ENCODE assay signal across 22 mouse cellular contexts in the genomic region with DNA sequence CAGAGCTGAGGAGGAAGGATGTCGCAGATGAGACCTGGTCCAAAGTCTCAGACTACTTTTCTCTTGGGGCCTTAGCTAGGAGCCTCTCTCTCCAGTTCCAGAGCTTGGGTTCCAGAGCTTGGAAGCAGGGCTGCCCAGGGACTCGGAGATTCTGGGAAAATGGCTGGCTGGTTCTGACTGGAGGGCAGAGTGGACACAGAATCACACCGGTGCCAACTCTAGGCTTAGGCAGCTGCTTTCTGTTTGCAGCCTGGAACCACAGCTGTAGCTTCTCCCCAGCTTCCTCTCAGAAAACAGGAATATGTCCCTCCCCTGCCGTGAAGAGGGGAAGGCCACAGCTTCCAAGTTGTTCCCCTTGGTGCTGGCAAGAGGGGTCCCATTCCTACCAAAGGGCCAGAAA. TPM values are rescaled to one million over a fixed set of nuclear protein-coding genes. Genes with fewer than 3 reads are reported as not detected.
A peak's percentile ranks its signal among the peaks of the same experiment; 100 is the strongest.
DNase-seq lines count a peak whose midpoint lies in the region; ATAC-seq and TF ChIP-seq lines count a peak whose summit lies in the region.
"Had no signal": no experiment of that assay in that cellular context is flagged by ENCODE, and none has a peak within 500 bp of the region (broad histone marks: within the 10 kb centered on the region; RNA-seq: fewer than 3 reads in every experiment).

No protein-coding gene starts in this region.

- ATAC-seq in liver, embryonic 12.5 days = no peak
- ATAC-seq in liver, postnatal 0 days = no peak
- ATAC-seq in neural tube, embryonic 13.5 days (ENCODE audit: low read depth) = no peak
- ATAC-seq: forebrain, embryonic 16.5 days; hindbrain, embryonic 16.5 days; midbrain, embryonic 13.5 days had no signal

- peaks cover 28% of the 10 kb centered on the region for H3K36me3 ChIP-seq in liver, embryonic 12.5 days
- peaks cover 9% of the 10 kb centered on the region; the same call in 1 of the 2 replicates for H3K36me3 ChIP-seq in liver, postnatal 0 days (replicated peaks; ENCODE audit: insufficient read depth, low read length)
- H3K36me3 ChIP-seq in neural tube, embryonic 13.5 days = peaks cover 25% of the 10 kb centered on the region

- H3K4me2 ChIP-seq in liver, embryonic 12.5 days = peak overlapping the region; percentile 21; the same call in 1 of the 2 replicates
- no peak overlapping the region for H3K4me2 ChIP-seq in liver, postnatal 0 days (ENCODE audit: low read depth, low read length)
- no peak overlapping the region for H3K4me2 ChIP-seq in neural tube, embryonic 13.5 days
- H3K4me2 ChIP-seq: kidney, embryonic 15.5 days; lung, embryonic 15.5 days; midbrain, embryonic 13.5 days had no signal

- intact Hi-C loops in heart, postnatal 36 days (cut with DNase I) = loop anchor here (5.0 kb wide), 1 partner anchor 113 kb away; no protein-coding TSS in a partner anchor

- H3K9ac ChIP-seq in liver, embryonic 12.5 days = 0 out of 2 replicates have a peak overlapping the region, but pooled peaks have one; percentile 12
- no peak overlapping the region for H3K9ac ChIP-seq in liver, postnatal 0 days (replicated peaks)
- no peak overlapping the region for H3K9ac ChIP-seq in neural tube, embryonic 13.5 days
- H3K9ac ChIP-seq: kidney, embryonic 15.5 days; lung, embryonic 15.5 days; midbrain, embryonic 13.5 days had no signal

- 59% methylated on average over 4 of the region's 4 CpGs for whole genome bisulfite sequencing in liver, embryonic 12.5 days (ENCODE audit: insufficient replicate concordance)
- WGBS in liver, postnatal 0 days (ENCODE audit: insufficient replicate concordance) = 51% methylated on average over 4 of the region's 4 CpGs
- 77% methylated on average over 4 of the region's 4 CpGs for WGBS in neural tube, embryonic 13.5 days

- H3K27me3 ChIP-seq in liver, embryonic 12.5 days (replicated peaks) = peaks cover 20% of the 10 kb centered on the region
- peaks cover 4% of the 10 kb centered on the region for H3K27me3 ChIP-seq in liver, postnatal 0 days (ENCODE audit: insufficient read depth, low read length)
- H3K27me3 ChIP-seq in neural tube, embryonic 13.5 days = peaks cover 39% of the 10 kb centered on the region

- H3K4me3 ChIP-seq in liver, embryonic 12.5 days = no peak overlapping the region
- H3K4me3 ChIP-seq in liver, postnatal 0 days (ENCODE audit: low read depth, low read length) = no peak overlapping the region
- no peak overlapping the region for H3K4me3 ChIP-seq in bone marrow macrophage, adult 2 months (ENCODE audit: insufficient read depth, low read length)
- H3K4me3 ChIP-seq in neural tube, embryonic 13.5 days = no peak overlapping the region
- H3K4me3 ChIP-seq: erythroblast, embryonic 14.5 days; kidney, embryonic 15.5 days; lung, embryonic 15.5 days; midbrain, embryonic 13.5 days had no signal

- peaks cover 44% of the 10 kb centered on the region for H3K4me1 ChIP-seq in liver, embryonic 12.5 days
- peaks cover 7% of the 10 kb centered on the region for H3K4me1 ChIP-seq in liver, postnatal 0 days (ENCODE audit: insufficient read depth)
- H3K4me1 ChIP-seq in bone marrow macrophage, adult 2 months (ENCODE audit: control insufficient read depth, insufficient read depth, low read length) = peaks cover 13% of the 10 kb centered on the region
- peaks cover 31% of the 10 kb centered on the region for H3K4me1 ChIP-seq in neural tube, embryonic 13.5 days (replicated peaks)

- no peak for TF ChIP-seq CTCF in liver, postnatal 0 days (IDR thresholded peaks at IDR 0.05; ENCODE audit: low read depth)
- no peak for TF ChIP-seq CTCF in bone marrow macrophage, adult 2 months (IDR thresholded peaks at IDR 0.05; ENCODE audit: low read depth, low read length)

- peak overlapping the region; percentile 62 for H3K27ac ChIP-seq in liver, embryonic 12.5 days
- H3K27ac ChIP-seq in liver, postnatal 0 days (ENCODE audit: low read depth) = no peak overlapping the region
- H3K27ac ChIP-seq in bone marrow macrophage, adult 2 months (ENCODE audit: insufficient read depth, low read depth, low read length) = peak overlapping the region; percentile 27; the same call in 1 of the 2 replicates
- H3K27ac ChIP-seq in neural tube, embryonic 13.5 days (replicated peaks) = peak overlapping the region; percentile 29
- H3K27ac ChIP-seq: kidney, embryonic 15.5 days; lung, embryonic 15.5 days; macrophage; midbrain, embryonic 13.5 days had no signal

- no peak for TF ChIP-seq EP300 in liver, postnatal 0 days (IDR thresholded peaks at IDR 0.05; ENCODE audit: low read depth)

- peak; percentile 80 for DNase-seq in heart, adult 11 months
- DNase-seq in heart, postnatal 4 days = no peak
- DNase-seq in liver, postnatal 0 days = no peak
- DNase-seq in heart, postnatal 36 days = no peak
- DNase-seq: adrenal gland, postnatal 14 days; cerebellum, adult 11-12 months; cerebellum, postnatal 14 days; kidney, adult 18-20 months; kidney, postnatal 4 days; layer of hippocampus, postnatal 36 days; thymus, postnatal 4 days had no signal

- no peaks in the 10 kb centered on the region for H3K9me3 ChIP-seq in liver, embryonic 12.5 days (replicated peaks)
- no peaks in the 10 kb centered on the region for H3K9me3 ChIP-seq in liver, postnatal 0 days (ENCODE audit: low read length)
- no peaks in the 10 kb centered on the region for H3K9me3 ChIP-seq in neural tube, embryonic 13.5 days
- H3K9me3 ChIP-seq: G1E; kidney, embryonic 15.5 days; lung, embryonic 15.5 days; midbrain, embryonic 13.5 days had no signal

- TF ChIP-seq POLR2A in bone marrow macrophage, adult 2 months (IDR thresholded peaks at IDR 0.05; ENCODE audit: borderline replicate concordance, low read depth, low read length) = no peak

RNA-seq across cellular contexts. Expression of a gene that starts 10.4 kb away (rescaled TPM):
- 1 to 10 TPM; 8.1 to 8.5 TPM for total RNA-seq in heart, postnatal 4 days (2021)
- 9.2 and 9.9 TPM in 2 replicates for polyA plus RNA-seq in liver, embryonic 12.5 days (2016; fragmentation: Nextera tagmentation; extraction: Ambion mirVana)
- 3.1 and 3.4 TPM in 2 replicates for polyA plus RNA-seq in liver, postnatal 0 days (2015; fragmentation: Nextera tagmentation; extraction: Ambion mirVana)
- 9.3 and 10.1 TPM in 2 replicates for polyA plus RNA-seq in bone marrow macrophage, adult 2 months (2012; ENCODE audit: insufficient read depth, insufficient read length, missing spikeins)
- 12.0 and 14.2 TPM in 2 replicates for polyA plus RNA-seq in neural tube, embryonic 13.5 days (2015; fragmentation: Nextera tagmentation; extraction: Ambion mirVana)
- total RNA-seq in heart, postnatal 36 days (2021) = 10 to 100 TPM in 1 of 2 experiments, 1 to 10 TPM in 1; 9.8 to 11.4 TPM

RNA-seq across cellular contexts. Expression of a gene that starts 10.5 kb away (rescaled TPM):
- total RNA-seq in heart, postnatal 4 days (2021) = 10 to 100 TPM; 17.2 to 22.8 TPM
- polyA plus RNA-seq in liver, embryonic 12.5 days (2016; fragmentation: Nextera tagmentation; extraction: Ambion mirVana) = 21.4 and 25.5 TPM in 2 replicates
- 12.8 and 13.1 TPM in 2 replicates for polyA plus RNA-seq in liver, postnatal 0 days (2015; fragmentation: Nextera tagmentation; extraction: Ambion mirVana)
- polyA plus RNA-seq in bone marrow macrophage, adult 2 months (2012; ENCODE audit: insufficient read depth, insufficient read length, missing spikeins) = 35.3 and 36.0 TPM in 2 replicates
- polyA plus RNA-seq in neural tube, embryonic 13.5 days (2015; fragmentation: Nextera tagmentation; extraction: Ambion mirVana) = 63.4 and 66.7 TPM in 2 replicates
- 10 to 100 TPM; 17.6 to 21.5 TPM for total RNA-seq in heart, postnatal 36 days (2021)
